Mouse (Mus musculus): ENCODE measurements around the gene Ssbp4. TPM values are rescaled to one million over a fixed set of nuclear protein-coding genes. Genes with fewer than 3 reads are reported as not detected.

Ssbp4 gene
- 127 TPM for polyA plus RNA-seq (2017; shearing (Covaris generic))

DNA sequence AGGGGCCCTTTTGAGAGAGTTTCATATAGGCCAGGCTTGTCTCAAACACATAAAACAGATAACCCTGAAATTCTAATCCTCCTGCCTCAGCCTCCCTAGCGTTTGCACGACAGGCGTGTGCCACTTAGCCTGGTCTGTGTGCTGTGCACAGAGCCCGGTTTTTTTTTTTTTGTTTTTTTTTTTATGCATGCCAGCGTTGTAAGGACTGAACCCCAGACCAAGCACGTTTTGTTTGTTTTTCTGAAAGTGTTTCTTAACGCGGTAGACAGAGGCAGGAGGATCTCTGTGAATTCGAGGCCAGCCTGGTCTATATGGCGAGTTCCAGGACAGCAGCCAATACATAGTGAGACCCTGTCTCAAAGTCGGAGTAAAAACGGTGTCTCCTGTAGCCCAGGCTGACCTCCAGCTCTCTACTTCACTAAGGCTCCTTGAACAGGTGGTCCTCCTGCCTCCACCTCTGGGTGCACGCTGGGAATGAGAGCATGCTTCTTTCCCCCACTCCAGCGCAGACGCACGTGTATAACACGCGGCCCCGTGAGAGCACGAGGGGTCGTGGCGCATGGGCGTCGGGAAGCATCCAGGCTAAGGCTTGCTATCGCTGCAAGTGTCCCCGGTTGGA lies at the start of gene Ssbp4:
Ssbp4 (minus strand) TSS at position 124 of the 619 bp plus-strand sequence.

DNA sequence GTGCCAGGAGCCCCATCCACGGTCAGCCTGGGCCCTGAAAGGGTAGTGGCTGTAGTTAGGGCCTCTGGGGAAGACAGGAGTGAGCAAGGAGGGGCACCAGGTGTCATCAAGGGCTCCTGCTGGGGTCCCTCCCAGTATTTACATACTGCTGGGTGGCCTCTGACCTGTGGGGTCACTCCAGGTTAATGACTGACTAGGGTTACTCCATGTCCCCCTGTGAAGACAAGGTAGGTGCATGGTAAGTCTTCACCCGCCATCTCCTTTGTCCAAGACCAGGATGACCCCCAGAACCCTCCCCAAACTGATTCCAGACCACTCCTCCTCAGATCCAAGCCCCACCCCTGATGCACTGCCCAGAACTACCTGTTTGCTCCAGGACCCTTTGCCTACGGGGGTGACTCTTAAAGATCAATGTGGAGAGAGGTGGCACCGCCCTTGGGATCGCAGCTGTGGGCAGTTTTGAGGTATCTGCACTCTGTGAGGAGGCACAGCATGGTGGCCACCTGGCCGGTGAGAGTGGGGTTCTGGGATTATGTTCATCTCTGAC lies 23.7 kb upstream of the Ssbp4 start, which contains the start of gene Gdf15:
Gdf15 (minus strand) TSS at position 111 of the 547 bp plus-strand sequence.

DNA sequence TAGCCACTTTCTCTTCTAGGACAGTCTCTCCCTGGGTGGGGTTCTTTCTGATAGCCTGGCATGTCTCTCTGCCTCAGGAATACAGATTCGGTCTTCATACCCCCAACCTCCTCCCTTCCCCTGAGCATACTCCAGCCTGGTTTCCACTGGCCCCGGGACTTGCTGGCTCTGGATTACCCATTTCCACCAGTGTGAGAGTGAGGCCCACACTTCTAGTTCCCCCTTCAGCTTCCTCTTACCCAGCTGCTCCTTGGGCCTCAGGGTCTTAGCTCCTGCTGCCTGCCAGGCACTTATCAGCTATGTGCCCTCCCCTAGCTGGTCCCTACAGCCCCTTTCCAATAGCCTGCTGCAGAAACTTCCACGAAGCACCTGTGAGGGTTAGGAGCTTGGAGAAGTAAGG lies 7.2 kb upstream of the Ssbp4 start, which contains the start of gene Lrrc25:
Lrrc25 (plus strand) TSS at position 262 of the 400 bp plus-strand sequence.

DNA sequence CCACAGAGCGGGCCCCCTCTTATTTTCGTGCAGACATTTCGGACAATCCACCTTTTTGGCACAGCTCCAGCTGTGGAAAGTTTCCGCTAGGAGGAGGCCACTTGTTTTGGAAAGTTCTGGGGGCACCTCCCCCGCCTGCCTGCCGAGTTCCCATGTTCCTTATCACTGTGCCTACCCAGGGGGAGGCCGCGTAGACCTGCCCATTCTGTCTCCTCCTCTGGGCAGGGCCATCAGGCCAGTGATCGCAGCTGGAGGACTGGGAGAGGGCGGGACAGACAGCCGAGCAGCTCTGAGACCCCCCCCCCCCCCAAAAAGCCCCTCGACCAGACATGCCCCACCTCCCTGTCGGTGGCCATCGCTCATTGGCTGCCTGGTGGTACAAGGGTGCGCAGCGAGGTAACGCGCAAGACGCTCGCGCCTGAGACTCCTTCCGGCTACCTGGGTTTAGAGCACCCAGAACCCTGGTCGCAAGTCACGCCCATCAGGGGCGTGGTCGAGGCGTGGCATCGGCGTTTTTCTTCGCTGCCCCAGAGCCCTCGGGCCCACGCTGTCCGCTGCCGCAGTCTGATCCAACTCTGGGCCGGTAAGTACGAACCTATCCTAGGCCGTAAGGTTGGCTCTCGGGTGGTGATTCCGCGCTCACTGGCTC lies 14.6 kb downstream of the Ssbp4 start, which contains the start of gene Isyna1:
Isyna1 (plus strand) TSS at position 413 of the 649 bp plus-strand sequence.

Other genes with a start within 250 kb of the Ssbp4 start
- 2.4 TPM for gene Comp, start 235.3 kb downstream of the Ssbp4 start, polyA plus RNA-seq (2017; shearing (Covaris generic))
- gene Crtc1, start 169.3 kb downstream of the Ssbp4 start, polyA plus RNA-seq (2017; shearing (Covaris generic)) = 12.2 TPM
- gene Klhl26, start 131.9 kb downstream of the Ssbp4 start, polyA plus RNA-seq (2017; shearing (Covaris generic)) = 9.8 TPM
- not detected for gene Tmem59l, start 121.5 kb downstream of the Ssbp4 start, polyA plus RNA-seq (2017; shearing (Covaris generic))
- not detected for gene Crlf1, start 115.7 kb downstream of the Ssbp4 start, polyA plus RNA-seq (2017; shearing (Covaris generic))
- gene Rex1bd, start 102.1 kb downstream of the Ssbp4 start, polyA plus RNA-seq (2017; shearing (Covaris generic)) = 62.7 TPM
- gene Uba52, start 98.1 kb downstream of the Ssbp4 start, polyA plus RNA-seq (2017; shearing (Covaris generic)) = 1,566 TPM
- gene Fkbp8, start 81.1 kb downstream of the Ssbp4 start, polyA plus RNA-seq (2017; shearing (Covaris generic)) = 382 TPM
- 67.1 TPM for gene Kxd1, start 80.9 kb downstream of the Ssbp4 start, polyA plus RNA-seq (2017; shearing (Covaris generic))
- gene Ell, start 69.4 kb downstream of the Ssbp4 start, polyA plus RNA-seq (2017; shearing (Covaris generic)) = 42.9 TPM
- gene Isyna1, start 14.5 kb downstream of the Ssbp4 start, polyA plus RNA-seq (2017; shearing (Covaris generic)) = 86.8 TPM
- 0.36 TPM for gene Lrrc25, start 7.3 kb upstream of the Ssbp4 start, polyA plus RNA-seq (2017; shearing (Covaris generic))
- gene Gdf15, start 23.6 kb upstream of the Ssbp4 start, polyA plus RNA-seq (2017; shearing (Covaris generic)) = not detected
- gene Pgpep1, start 51.5 kb upstream of the Ssbp4 start, polyA plus RNA-seq (2017; shearing (Covaris generic)) = 0.44 TPM
- gene Lsm4, start 64.4 kb upstream of the Ssbp4 start, polyA plus RNA-seq (2017; shearing (Covaris generic)) = 329 TPM
- 969 TPM for gene Jund, start 90.1 kb upstream of the Ssbp4 start, polyA plus RNA-seq (2017; shearing (Covaris generic))
- 0.07 TPM for gene Iqcn, start 94.6 kb upstream of the Ssbp4 start, polyA plus RNA-seq (2017; shearing (Covaris generic))
- gene Gm3336, start 109.7 kb upstream of the Ssbp4 start, polyA plus RNA-seq (2017; shearing (Covaris generic)) = not detected
- gene Pde4c, start 114.8 kb upstream of the Ssbp4 start, polyA plus RNA-seq (2017; shearing (Covaris generic)) = 0.22 TPM
- gene Rab3a, start 145.8 kb upstream of the Ssbp4 start, polyA plus RNA-seq (2017; shearing (Covaris generic)) = 3.6 TPM
- 26.5 TPM for gene Mpv17l2, start 152.1 kb upstream of the Ssbp4 start, polyA plus RNA-seq (2017; shearing (Covaris generic))
- gene Pik3r2, start 167.8 kb upstream of the Ssbp4 start, polyA plus RNA-seq (2017; shearing (Covaris generic)) = 12.9 TPM
- gene Mast3, start 196.2 kb upstream of the Ssbp4 start, polyA plus RNA-seq (2017; shearing (Covaris generic)) = 98.5 TPM
- gene Il12rb1, start 199.6 kb upstream of the Ssbp4 start, polyA plus RNA-seq (2017; shearing (Covaris generic)) = 1.9 TPM
- 25.1 TPM for gene Arrdc2, start 230.8 kb upstream of the Ssbp4 start, polyA plus RNA-seq (2017; shearing (Covaris generic))